Mouse (Mus musculus): Measurements from ENCODE around the gene Olfr187.
"Not testable (repeated sequence)": the region's sequence is repeated elsewhere in the genome, so short reads cannot be mapped to it uniquely, and the experiment has no call there.

GRCm38 (mm10) chr16:59062411-59062810 lies 22.8 kb upstream of the Olfr187 start:
- TF ChIP-seq GATA1, TAL1 (IDR thresholded peaks at IDR 0.05; ENCODE audit: low read length): not testable (repeated sequence)
